Mouse (Mus musculus) adrenal gland, adult 8-10 months (tissue): ENCODE measurements around the gene Dnajb2. TPM values are rescaled to one million over a fixed set of nuclear protein-coding genes. Genes with fewer than 3 reads are reported as not detected.

Experiments used
- DNase-seq: peaks from one replicate; pipeline ENCODE4 v3.0.0; 2022
- microRNA-seq, 2 experiments: library from miRNA; unstranded; fragments of <30 nt; microRNA quantifications; one replicate each; pipeline ENCODE4 v1.2.0; 2022
- total RNA-seq, 4 experiments: library from RNA; stranded (reverse); gene quantifications; 2 replicates each; pipeline ENCODE4 v1.2.4; 2022

Gene Dnajb2
- total RNA-seq, 4 experiments from 2014 or later: 85.7 to 111 (median 108) TPM

- no peak for DNase-seq
Observed at GRCm38 (mm10) chr1:75293331-75293701, 57.1 kb downstream of the Dnajb2 start.

DNA sequence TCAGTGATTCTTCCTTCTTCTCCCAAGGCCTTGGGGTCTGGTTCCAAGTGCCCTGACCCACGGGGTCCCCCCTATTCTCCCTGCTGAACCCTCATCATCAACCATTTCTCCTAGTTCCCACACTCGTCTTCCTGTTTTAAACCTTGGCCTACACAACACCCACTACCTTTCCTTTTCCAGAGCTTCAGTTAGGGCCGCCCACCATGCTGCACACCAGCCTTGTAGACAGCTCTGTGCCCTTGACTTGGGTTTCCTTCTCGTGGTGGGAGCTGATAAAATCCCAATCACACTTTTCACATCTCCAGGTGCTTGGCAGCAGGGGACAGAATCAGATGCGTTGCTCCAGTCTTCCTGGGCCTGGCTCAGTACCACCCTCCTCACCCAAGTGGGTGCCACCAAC, 58.1 kb downstream of the Dnajb2 start:
- no peak for DNase-seq

Small RNA genes within 50 kb of the gene (microRNA-seq; reads per million reads assigned to microRNA genes)
- 0 reads per million in 2 experiments for gene Gm27943

Other genes starting within 250 kb of the Dnajb2 start
- gene Nhej1, start 111.2 kb upstream of the Dnajb2 start, total RNA-seq: 1 to 10 TPM; 5.7 to 7.3 (median 7.2) TPM
- under 1 TPM; 0.15 to 0.77 (median 0.29) TPM for gene Slc23a3, start 102.5 kb upstream of the Dnajb2 start, total RNA-seq
- 10 to 100 TPM; 38.5 to 48.6 (median 43.4) TPM for gene Cnppd1, start 93.7 kb upstream of the Dnajb2 start, total RNA-seq
- 100 to 1,000 TPM in 3 of 4 experiments, 10 to 100 TPM in 1; 98.5 to 113 (median 104) TPM for gene Retreg2, start 93.6 kb upstream of the Dnajb2 start, total RNA-seq
- 10 to 100 TPM; 34.2 to 39.7 (median 36.2) TPM for gene Zfand2b, start 67.8 kb upstream of the Dnajb2 start, total RNA-seq
- 10 to 100 TPM; 20.9 to 32.9 (median 31.4) TPM for gene Abcb6, start 56.0 kb upstream of the Dnajb2 start, total RNA-seq
- gene Ankzf1, start 44.3 kb upstream of the Dnajb2 start, total RNA-seq: 10 to 100 TPM; 17.0 to 28.2 (median 22.8) TPM
- gene Atg9a, start 44.2 kb upstream of the Dnajb2 start, total RNA-seq: 10 to 100 TPM; 41.9 to 52.6 (median 47.6) TPM
- gene Glb1l, start 25.6 kb upstream of the Dnajb2 start, total RNA-seq: 10 to 100 TPM; 19.4 to 49.8 (median 33.2) TPM
- gene Stk16, start 25.6 kb upstream of the Dnajb2 start, total RNA-seq: 100 to 1,000 TPM; 102 to 131 (median 120) TPM
- 10 to 100 TPM; 43.5 to 54.4 (median 49.1) TPM for gene Tuba4a, start 16.5 kb upstream of the Dnajb2 start, total RNA-seq
- not detected for gene A630095N17Rik, start 4.3 kb upstream of the Dnajb2 start, total RNA-seq
- 10 to 100 TPM; 59.0 to 80.7 (median 66.5) TPM for gene Ptprn, start 28.1 kb downstream of the Dnajb2 start, total RNA-seq
- gene Resp18, start 42.0 kb downstream of the Dnajb2 start, total RNA-seq: 100 to 1,000 TPM; 143 to 279 (median 188) TPM
- 100 to 1,000 TPM; 101 to 112 (median 104) TPM for gene Dnpep, start 81.6 kb downstream of the Dnajb2 start, total RNA-seq
- gene Des, start 123.9 kb downstream of the Dnajb2 start, total RNA-seq: 10 to 100 TPM; 13.3 to 16.4 (median 15.6) TPM
- gene Speg, start 138.9 kb downstream of the Dnajb2 start, total RNA-seq: 10 to 100 TPM; 13.7 to 32.9 (median 22.2) TPM
- gene Gmppa, start 199.5 kb downstream of the Dnajb2 start, total RNA-seq: 100 to 1,000 TPM in 1 of 4 experiments, 10 to 100 TPM in 3; 56.5 to 103 (median 92.0) TPM
- gene Asic4, start 214.0 kb downstream of the Dnajb2 start, total RNA-seq: 10 to 100 TPM in 2 of 4 experiments, 1 to 10 TPM in 2; 4.9 to 11.1 (median 8.4) TPM
- 10 to 100 TPM; 56.6 to 72.7 (median 67.0) TPM for gene Chpf, start 242.9 kb downstream of the Dnajb2 start, total RNA-seq
- gene Tmem198, start 243.1 kb downstream of the Dnajb2 start, total RNA-seq: 1 to 10 TPM; 2.5 to 5.8 (median 3.0) TPM